Mouse (Mus musculus) cerebellum, adult 9-11 months (tissue): ENCODE measurements around the gene Dtymk.
"Not testable (repeated sequence)": the region's sequence is repeated elsewhere in the genome, so short reads cannot be mapped to it uniquely, and the experiment has no call there.

Experiments used
- DNase-seq: peaks from one replicate; pipeline ENCODE4 v3.0.0; 2022

The Dtymk gene

DNA sequence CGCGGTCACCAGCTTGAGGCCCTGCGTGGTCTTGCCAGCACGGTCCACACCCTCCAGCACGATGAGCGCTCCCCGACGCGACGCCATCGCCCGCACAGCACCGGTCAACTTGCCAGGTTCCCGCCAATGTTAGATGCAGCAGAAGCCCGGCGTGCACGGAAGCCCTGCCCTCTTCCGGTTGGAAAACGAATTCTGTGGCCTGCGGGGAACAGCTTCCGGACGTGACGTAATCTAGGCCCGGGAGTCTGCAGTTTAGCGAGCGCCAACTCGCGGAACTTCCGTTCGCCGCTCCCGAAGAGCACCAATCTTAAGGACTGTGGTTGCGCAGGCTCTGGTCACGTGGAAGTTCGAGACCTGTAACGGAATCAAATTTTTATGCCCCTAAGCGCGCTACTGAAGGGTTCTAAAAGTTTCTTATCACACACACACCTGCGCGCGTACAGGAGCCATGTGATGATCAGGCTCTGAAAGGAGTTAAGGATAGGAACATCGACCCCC, at the start of gene Dtymk:
Gene Dtymk (minus strand): TSS at position 194 of the 498 bp plus-strand sequence.
- DNase-seq = peak; percentile 96

DNA sequence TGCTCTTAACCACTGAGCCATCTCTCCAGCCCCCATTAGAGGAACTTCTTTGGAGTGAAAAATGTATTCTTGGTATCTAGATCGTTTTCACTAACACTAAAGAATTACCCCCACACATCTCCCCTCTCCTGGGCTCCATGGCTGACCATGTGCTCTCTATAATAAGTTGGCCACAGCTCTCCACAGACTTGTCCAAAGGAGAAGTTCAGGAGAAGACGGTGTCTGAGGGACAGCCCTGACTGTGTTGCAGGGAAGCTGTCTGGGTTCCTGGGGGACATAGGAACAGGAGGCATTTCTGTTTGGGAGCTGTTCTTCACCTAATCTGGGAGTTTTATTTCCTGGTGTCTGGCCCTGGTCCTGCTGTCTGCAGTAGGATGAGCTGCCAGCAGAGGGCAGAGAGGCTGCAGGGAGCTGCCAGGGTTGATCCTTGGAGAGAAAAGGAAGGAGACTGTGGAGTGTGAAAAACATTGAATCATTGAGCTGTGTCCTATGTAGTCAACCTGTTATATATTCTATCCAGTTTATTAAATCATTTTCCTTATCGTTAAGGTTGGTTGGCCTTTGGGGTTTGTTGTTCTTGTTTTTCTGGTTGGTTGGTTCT, 44.1 kb upstream of the Dtymk start:
- not testable (repeated sequence) for DNase-seq

DNA sequence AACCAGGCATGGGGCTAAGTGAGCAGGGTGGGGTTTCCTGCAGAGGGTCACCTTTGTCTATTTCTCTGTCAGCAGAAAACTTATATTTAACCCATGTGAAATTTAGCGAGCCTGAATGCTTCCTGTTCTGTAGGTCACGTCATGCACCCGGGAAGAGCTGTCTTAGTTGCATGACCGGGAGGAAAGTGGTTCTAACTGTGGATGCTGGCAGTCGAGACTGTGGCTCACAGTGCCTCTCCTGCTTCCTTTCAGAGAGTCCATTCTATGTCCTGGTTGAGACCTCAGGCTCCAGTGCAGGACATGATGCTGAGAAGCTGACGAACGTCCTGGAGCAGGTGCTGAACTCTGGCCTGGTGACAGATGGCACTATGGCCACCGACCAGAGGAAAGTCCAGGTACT, 36.8 kb upstream of the Dtymk start:
- DNase-seq = not testable (repeated sequence)

DNA sequence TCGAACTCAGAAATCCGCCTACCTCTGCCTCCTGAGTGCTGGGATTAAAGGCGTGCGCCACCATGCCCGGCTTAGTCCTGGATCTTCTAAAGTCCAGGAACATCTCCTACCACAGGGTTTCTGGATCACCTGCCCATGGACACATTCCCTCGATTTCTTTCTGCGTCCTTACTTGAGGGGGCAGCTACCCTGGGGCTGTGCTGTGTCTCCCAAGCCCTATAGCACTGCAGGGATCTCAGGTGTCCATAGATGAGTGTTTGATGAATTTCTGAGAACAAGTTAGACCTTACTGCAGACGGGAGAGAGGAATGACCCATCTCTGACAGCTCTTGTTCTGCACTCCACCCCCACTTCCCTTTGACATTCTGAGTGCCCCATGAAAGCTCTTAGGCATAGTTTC, 35.6 kb upstream of the Dtymk start:
- DNase-seq = no peak

DNA sequence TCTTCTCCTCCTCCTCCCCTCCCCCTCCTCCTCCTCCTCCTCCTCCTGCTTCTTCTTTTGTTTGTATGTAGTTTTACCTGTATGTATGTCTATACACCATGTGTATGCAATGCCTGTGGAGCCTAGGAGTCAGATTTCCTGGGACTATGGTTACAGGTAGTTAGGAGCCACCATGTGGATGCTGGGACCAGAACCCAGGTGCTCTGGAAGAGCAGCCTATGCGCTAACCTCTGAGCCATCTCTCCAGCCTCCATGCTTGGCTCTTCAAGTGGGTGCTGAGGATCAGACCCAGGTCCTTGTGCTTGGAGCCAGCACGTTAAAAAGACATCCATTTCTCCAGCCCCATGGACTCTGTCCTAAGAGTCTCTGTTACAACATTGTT, 34.8 kb upstream of the Dtymk start:
- DNase-seq = no peak

DNA sequence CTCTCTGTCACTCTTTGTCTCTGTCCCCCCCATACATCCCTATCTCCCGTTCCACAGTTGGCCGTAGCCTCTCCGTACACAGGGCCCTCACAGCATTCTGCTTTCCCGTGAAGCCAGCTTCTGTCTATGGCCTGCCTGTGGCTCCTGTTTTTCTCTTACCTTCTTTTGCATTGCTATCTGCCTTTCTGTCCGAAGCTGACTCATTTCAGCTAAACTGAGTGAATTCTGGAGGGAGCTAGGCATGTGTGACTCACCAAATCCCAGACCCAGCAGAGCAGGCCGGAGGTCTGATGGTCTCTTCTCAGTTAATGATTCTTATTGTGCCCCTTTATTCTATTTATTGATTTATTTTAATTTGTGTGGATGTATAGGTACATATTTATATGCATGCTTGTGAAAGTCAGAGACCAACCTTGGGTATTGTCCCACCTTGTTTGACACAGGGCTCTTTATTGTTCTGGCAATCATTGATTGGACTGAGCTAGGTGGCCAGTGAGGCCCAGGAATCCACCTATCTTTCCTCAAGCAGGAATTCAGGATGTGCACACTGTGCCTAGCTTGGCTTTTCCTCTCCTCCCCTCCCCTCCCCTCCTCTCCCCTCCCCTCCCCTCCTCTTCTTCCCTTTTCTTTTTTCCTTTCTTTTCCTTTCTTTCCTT, 34.3 kb upstream of the Dtymk start:
- DNase-seq = no peak

DNA sequence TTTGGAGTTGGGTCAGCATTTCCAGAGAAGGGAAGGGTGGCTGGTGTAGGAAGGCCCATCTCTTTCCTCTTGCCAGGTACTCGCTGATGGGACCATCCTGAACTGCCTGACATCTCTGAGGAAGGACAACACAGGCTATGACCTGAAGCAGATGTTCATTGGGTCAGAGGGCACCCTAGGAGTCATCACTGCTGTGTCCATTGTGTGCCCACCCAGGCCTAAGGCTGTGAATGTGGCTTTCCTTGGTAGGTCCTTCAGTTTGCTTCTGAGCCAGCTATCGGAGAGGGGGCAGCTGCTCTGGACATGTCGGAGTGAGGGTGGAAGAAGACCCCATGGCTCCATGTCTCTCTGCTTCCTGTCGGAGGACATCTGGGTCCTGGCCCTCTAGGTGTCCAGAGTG, 33.5 kb upstream of the Dtymk start:
- DNase-seq = no peak

DNA sequence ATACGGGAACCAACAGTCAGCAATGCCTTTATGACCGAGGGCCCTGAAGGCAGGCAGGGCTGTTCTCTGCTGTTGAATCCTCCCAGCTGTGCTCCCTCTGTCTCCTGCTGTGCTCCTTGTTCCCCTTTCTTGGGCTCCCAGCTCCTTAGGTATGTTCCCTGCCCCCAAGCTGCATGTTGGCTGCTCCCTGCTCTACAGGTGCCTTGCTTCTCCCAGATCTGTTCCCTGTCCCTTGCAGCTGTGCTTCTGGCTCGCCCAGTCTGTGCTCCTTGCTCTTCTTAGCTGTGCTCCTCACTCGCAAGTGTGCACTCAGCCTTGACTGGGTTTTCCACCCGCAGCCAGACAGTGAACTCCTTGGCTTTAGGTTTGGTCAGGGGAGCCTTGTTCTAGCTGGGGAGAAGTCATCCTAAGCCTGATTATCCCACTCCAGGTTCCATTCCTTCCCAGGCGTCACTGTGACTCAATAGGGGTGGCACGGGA, 33.0 kb upstream of the Dtymk start:
- DNase-seq = no peak

DNA sequence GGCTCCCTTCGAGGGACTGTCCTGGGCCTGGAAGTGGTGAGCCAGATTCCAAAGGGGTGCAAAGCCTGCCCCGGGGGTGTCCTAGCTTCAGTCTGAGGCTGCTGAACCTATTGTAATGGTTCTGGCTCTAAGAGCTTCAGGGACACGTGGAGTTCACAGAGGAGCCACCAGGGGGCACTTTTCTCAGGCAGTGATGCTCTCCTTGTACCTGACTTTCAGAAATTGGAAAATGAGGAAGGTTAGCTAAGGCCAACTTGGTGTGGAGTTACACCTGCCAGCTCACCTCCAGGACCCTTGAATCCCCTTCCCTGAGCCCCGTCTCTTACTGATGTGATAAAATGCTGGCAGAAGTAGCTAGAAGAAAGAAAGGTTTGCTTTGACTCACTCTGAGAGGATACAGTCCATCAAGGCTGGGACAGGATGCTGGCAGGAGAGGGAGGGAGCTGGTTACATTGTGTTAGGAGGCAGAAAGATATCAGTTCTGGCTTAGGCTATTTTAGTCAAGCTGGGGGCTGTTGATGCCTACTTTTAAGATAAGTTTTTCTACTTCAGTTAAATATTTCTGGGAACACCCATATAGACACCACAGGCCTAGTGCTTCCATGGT, 31.1 kb upstream of the Dtymk start:
- not testable (repeated sequence) for DNase-seq

DNA sequence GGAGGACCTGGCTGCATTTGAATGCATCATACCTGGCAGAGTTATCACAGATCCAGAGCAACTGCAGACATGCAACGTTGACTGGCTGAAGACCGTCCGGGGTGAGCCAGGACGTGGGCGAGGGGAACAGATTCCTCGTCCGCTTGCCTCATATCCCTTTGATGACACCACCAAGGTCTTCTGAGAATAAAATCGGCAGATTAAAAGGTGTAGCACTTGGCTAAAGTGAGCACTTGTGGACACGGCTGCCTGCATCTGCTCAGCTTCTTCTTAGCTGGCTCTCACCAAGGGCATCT, 24.8 kb upstream of the Dtymk start:
- DNase-seq = peak; percentile 74

DNA sequence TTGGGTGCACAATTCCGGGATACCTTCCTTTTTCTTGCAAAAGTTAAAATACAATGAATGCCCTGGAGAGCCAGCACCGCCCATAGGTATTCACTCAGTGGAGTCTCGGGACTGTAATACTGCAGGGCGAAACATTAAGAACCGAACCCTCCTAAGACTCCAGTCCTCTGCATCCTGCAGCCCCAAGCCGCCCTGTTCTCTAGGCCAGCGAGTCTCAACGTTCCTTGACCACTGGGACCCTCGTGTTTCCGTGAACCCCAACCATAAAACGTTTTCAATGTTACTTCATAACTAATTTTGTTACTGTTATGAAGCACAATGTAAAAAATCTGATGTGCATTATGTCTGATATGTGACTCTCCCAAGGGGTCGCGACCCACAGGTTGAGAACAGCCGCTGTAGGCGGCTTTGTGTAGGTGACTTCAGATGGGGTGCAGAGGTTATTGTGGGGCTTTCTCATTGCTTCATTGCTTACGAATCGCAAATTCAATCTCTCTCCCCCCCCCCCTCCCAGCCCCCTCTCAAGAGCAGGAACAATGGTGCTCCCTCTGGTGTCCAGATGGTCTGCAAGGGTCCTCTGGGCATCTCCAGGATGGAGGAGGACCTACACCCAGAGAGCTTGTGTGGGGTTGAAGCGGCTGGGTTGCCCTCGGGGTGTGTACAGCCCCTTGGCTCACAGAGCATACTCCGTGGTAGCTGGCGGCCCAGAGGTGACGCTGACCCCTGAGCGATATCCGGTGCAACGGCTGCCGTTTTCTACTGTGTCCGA, 24.2 kb upstream of the Dtymk start:
- peak; percentile 72 for DNase-seq

DNA sequence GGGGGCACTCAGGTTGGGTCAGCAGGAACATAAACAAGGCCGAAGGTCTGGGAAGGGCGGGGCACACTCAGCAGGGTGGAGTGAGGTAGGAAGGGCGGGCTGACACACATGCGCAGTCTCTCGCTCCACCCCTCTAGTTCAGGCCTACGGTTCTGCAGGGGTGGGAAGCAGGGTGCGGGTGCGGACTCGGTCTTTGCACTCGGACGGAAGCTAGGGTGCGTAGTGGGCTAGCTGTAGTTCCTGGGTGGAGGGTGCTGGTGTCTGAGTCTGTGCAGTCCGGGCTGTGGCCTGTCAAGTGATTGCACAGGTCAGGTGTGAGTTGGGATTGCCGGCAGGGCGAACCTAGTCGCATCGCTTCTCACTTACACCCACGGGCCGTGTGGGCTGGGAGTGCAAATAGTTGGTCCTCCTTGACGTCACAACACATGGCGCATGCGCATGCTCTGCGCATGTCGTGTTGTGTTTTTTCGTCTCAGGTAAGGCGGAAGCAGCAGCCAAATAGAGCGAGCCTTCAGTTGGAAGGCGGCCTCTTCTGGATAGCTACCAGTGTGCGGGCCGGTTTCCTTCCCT, 23.5 kb upstream of the Dtymk start:
- DNase-seq = peak; percentile 98

DNA sequence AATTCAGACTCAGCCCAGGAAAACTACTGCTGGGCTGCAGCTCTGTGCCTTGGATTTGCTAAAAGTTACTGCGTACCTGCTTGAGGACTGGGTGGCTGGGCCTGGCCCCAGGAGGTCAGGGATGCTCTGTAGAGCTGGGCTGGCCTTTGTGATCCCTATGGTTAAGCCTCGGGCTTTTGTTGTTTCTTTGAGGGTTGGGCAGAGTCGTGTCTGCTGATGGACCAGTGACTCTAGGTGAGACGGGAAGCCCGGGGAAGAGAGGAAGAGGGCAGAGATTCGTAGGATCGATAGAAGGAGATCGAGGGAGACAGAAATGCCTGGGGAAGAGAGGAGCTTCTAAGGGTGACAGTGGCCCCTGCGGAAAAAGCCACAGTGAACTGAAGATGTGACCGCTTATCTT, 22.9 kb upstream of the Dtymk start, which contains the start of gene D2hgdh:
Gene D2hgdh (plus strand): TSS at position 301 of the 400 bp plus-strand sequence.
- DNase-seq = no peak

DNA sequence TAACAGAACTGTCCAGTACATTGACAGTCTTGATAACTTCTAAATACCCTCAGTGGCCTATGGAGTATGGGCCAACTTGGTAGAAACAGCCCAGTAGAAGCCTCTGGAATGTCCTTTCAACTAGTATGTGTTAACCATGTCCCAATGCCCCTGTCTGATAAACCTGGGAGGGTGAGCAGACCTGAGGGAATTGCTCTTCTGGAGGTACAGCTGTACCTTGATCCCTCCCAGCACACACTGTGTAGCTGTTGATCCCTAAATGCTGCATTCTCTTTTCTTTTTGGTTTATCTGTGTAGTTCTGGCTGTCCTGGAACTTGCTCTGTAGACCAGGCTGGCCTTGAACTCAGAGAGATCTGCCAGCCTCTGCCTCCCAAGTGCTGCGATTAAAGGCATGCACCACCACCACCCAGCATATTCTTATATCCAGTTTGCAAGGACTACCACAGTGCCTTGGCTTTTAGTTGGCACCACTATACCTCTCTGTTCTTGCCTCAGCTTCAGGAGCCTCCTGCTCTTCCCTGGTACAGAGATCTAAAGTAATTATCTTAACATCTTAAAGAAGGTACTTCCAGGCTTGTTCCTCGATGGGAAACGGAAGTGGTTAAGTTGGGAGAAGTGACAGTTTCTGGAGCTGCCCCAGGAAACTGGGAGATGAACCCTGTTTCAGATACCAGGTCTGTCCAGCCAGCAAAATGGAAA, 22.2 kb upstream of the Dtymk start:
- DNase-seq = peak; percentile 47

DNA sequence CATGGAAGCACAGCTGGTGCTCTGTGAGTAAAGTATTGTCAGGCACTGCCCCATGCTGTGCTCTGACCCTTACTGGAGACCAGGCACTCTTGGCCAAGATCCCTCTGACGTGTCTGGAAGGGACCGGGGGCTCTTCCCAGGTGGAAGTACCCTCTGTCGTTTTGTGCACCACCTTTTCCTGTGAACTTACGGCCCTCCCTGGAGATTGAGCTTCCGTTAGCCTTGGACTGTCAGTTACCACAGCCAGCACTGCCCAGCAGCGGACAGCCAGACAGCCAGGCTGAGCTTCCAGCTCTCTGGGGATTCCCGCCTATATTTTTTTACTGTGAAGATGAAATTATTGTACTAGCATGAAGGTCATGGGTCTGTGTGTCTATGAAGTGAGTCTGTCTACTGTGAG, 17.0 kb upstream of the Dtymk start:
- DNase-seq = no peak

DNA sequence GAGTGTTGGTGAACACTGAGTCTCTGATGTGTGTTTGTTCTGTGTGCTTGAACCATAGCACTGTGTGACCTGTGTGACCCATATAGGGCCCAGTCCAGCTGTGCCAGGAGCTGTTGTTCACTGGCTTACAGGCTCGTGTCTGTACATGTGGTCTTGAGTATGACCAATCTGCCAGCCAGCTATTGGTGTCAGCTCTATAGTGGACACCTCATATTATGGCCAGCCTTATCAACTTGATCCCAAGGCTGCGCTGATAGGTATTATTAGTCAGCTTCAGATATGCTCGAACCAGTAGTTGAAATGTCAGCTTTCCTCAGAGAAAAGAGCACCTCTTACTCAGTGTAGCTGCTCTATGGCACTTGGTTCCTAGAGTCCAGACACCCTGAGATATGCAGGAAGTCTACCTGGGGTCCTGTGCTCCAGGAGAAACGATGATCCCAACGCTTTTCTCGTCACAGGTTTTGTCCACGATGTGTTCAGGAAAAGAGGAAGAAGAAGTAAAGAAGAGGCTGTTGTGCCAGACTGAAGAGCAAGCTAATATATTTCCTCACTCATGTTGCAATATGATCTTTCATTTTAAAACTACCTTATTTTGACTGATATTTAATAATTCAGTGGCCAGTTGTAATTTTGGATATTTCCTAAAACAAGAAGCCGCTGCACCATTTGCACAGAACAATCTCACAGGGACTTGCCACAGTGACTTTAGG, 16.2 kb upstream of the Dtymk start:
- no peak for DNase-seq

DNA sequence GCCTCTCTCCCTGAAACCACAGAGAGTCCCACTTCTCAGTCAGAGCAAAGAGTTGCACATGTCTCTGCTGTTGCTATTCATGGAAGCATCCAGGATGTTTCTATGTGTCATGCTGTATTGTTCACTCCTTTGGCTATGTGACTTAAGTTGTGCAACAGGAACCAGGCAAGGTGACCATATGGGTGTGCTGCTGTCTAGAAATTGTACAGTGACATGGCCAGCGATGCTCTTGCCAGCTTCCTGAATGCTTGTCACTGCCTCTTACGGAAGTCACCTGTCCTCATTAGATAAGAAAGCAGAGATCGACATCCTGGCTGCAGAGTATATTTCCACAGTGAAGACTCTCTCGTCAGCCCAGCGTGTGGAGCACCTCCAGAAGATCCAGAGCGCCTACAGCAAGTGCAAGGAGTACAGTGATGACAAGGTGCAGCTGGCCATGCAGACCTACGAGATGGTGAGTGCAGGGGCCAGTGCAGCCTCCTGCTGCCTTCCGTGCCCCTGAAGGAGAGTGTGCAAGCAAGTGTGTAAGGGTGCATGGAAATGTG, 9.8 kb upstream of the Dtymk start:
- peak; percentile 57 for DNase-seq

DNA sequence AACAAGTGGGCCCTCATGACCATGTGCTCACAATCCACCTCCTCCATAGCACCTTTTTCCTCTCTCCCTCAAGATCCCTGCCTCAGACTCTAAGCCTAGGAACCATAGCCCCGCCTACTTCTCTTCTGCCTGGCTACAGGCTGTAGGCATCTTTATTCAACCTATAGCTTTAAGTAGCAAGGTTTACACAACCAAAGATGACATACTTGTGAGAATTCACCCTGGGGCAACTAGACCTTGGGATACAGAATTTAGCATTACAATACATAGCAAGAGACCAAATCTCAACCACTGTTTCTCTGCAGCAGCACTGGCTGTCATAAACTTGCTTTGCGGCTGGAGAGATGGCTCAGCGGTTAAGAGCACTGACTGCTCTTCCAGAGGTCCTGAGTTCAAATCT, 8.3 kb upstream of the Dtymk start:
- no peak for DNase-seq

DNA sequence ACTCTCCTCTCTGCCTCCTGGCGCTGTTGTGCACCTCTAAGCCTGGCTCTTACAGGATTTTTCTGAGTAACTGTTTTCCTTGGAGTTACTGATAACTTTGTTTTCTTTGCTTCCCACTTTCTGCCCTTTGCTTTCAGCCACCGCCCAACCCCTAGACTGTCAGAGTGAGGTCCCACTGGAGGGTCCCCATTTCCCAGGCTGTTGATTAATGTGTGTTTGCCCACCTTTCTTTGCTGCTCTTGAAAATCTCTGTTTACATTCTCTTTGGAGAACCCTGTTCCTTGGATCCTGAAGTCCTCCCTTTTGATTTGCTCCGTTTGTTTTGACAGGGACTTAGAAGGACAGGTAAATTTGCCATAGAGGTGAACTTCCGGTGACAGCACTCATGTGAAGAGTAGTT, 7.1 kb upstream of the Dtymk start:
- DNase-seq = no peak

DNA sequence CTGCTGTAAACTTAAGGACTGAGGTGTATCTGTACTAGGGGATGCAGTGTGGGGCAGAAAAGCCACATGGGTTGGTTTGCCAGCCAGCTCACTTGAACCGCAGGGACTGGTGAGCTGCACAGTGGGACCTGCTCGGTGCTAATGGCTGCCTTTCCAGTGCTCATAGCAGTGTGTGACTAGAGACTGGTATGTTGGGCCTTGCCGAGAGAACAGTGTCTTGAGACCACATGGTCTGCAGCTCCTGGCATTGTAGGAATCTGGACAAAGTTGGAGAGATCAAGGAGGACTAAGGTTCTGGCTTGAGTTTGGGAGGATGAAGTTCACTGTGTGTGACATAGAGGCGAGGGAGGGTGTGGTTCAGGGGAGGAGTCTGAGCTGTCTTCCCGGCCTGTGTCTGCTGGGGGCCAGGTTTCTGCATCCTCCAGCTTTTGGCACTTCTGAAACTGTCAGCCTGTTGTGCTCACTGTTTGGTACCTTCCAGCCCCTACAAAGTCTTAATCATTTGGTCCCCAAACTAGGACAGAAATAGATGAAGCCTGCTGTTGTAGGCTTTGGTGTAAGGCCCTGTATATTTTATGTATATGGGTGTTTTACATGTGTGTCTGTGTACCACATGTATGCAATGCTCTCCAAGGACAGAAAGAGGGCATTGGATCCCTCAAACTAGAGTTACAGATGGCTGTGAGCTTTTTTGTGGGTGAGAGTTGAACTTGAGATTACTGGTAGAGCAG, 3.7 kb upstream of the Dtymk start:
- DNase-seq = peak; percentile 68

DNA sequence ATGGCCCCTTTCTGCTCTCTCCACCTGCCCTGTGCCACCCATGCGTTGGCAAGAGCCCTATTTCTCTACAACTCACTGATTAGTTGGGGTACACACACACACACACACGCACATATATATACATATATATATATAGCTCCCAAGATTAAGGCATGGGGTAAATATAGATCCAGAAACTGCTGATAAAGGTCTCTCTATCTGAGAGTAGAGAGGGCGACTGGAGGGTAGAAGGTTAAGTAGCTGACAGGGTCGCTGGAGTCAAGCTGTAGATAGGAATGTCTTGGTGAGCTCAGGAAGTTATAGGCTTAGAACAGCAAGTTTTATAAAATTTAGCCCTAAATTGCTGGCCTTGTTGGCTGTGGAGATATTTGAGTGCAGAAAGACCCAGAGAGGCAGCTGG, 3.1 kb upstream of the Dtymk start:
- DNase-seq = no peak
